Mouse (Mus musculus): Measurements from ENCODE around the gene Atp8b5. TPM values are rescaled to one million over a fixed set of nuclear protein-coding genes. Genes with fewer than 3 reads are reported as not detected.

Atp8b5 gene
- total RNA-seq, 2 experiments from 2014 or later = not detected

DNA sequence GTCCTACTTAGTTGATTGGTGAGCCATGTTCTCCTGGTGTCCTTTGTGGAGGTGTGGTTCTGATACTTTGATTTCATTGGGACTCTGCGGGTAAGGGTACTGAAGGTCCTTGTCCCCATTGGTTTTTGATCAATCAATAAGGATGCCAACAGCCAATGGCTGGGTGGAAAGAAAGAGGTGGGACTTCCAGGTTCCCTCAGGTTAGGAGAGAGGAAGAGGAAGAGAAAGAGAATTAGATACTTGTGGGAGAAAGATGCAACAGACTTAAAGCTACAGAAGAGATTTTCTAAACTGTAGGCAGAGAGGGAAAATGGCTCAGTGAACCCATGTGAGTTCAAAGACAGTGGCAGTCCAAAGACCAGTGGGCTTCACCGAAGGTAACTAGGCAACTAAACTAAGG is 60.2 kb downstream of the Atp8b5 start:
- no peak for DNase-seq

DNA sequence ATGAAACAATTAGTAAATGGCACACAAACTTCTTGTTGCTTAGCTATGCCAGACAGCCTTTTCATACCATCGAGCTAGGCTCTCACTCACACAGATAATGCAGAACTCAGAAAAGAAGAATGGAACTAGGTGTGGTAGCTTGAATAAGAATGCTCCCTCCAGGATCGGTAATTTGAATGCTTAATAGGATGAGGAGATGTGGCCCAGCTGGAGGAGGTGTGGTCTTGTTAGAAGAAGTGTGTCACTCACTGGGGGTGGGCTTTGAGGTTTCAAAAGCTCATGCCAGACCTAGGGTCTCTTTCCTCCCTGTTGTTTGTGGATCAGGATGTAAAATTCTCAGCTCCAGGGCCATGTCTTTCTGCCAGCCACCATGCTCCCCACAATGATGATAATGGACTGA is 67.8 kb downstream of the Atp8b5 start:
- DNase-seq = no peak

- no peak for DNase-seq
Measured at GRCm38 (mm10) chr4:43336176-43336575, 69.2 kb downstream of the Atp8b5 start.

GRCm38 (mm10) chr4:43340096-43340804 is 73.3 kb downstream of the Atp8b5 start:
- DNase-seq = no peak

DNA sequence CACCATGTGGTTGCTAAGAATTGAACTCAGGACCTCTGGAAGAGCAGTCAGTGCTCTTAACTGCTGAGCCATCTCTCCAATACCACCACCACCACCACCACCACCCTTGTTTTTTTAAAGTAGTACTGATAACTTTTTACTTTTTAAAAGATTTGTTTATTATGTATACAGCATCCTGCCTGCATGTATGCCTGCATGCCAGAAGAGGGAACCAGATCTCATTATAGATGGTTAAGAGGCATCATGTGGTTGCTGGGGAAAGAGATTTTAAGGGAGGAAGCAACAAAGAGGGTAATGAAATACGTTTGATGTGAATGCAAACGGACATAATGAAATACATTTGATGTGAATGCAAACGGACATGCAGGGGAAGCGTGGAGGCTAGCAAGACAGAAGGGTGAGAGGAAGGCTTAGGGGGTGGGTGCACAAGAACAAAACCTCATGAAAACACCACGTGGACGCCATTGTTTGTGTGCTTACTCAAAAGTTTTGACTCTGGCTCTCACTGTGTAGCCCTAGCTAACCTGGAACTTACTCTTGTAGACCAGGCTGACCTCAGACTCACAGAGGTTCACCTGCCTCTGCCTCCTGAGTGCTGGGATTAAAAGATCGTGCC is 74.4 kb downstream of the Atp8b5 start:
- no peak for DNase-seq

- no peak for DNase-seq
Measured at GRCm38 (mm10) chr4:43342443-43342842, 75.5 kb downstream of the Atp8b5 start.

DNA sequence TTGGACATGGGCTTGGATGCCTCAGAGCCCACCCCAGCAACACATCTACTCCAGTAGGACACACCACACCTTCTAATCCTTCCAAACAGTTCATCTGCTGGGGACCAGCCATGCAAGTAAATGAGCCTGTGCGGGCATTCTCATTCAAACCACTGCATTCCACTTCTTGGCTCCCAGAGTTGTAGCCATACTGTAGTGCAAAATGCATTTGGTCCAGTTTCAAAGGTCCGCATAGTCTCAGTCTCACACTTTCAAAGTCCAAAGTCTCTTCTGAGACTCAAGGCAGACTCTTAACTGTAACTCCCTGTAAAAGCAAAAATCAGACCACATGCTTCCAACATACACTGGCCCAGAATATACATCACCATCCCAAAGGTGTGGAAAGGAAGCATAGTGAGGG is 78.0 kb downstream of the Atp8b5 start:
- DNase-seq = no peak

DNA sequence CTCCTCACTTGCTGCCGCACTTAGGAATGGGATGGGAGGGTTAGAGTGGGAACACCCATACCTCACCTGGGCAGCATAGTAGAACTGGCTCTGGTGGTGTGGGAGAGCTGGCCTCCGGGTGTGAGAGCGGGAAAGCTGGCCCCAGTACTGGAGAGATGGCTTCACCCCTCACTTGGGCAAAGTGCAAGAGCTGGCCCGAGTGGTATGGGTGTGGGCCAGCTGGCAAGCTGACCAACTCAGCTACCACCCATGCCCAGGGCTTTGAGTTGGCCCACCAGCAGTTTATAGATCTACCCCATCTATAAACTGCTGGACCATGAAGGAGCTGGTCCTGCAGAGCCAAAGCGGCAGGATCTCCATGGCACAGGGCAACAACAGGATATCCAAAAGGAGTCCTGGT is 82.2 kb downstream of the Atp8b5 start:
- no peak for DNase-seq

GRCm38 (mm10) chr4:43350038-43350560 is 83.1 kb downstream of the Atp8b5 start:
- no peak for DNase-seq

DNA sequence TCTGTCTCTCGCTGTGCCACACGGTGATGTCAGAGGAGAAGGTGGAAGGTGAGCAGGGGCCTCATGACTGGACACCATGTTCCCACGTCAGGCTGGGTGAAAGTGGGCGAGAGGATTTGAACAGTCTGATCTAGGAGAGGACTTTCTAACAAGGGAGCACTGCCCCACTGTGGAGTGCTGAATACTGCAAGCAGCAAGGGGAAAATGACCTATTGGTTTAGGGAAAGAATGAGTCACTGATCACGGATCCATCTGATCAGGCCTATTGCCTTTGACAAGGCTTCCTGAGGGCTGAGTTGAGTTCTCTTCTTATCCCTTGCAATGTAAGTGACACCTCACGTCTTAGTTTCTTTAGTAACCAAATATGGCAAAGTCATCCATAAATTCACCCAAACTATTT is 86.7 kb downstream of the Atp8b5 start:
- DNase-seq = no peak

GRCm38 (mm10) chr4:43364914-43365560 is 98.1 kb downstream of the Atp8b5 start:
- DNase-seq = no peak

GRCm38 (mm10) chr4:43367295-43367694 is 100.3 kb downstream of the Atp8b5 start:
- no peak for DNase-seq

DNA sequence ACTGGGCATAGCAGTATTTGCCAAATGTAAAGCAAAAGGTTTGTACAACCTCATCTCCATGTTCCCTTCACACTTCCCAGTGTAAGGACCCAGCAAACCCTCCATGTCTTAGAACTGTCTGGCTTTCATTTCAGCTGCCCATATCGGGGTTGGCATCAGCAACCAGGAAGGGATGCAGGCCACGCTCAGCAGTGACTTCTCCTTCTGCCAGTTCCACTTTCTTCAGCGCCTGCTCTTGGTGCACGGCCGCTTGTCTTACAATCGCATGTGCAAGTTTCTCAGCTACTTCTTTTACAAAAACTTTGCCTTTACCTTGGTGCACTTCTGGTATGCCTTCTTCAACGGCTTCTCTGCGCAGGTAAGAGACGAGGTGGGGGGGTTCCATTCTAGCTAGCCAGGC is 100.8 kb downstream of the Atp8b5 start:
- DNase-seq = no peak

GRCm38 (mm10) chr4:43371406-43371805 is 104.4 kb downstream of the Atp8b5 start:
- DNase-seq = no peak

DNA sequence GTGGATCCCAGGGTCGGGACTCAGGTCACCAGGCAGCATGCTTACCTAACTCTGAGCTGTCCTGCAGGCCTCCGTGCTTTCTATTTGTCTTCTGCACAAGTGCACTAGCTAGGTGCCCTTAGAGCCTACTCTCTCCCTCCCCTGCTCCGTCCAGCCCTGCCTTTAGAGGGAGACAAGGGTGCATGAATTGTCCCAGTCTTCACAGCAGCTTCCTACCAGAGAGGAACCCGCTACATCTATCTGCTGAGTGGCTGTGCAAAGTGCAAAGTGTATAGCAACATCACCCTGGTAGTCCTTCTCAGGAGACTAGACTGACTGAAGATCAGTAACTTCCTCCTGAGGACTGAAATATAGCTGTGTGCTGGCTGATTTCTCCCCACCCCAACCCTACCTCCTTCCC is 105.2 kb downstream of the Atp8b5 start:
- no peak for DNase-seq

DNA sequence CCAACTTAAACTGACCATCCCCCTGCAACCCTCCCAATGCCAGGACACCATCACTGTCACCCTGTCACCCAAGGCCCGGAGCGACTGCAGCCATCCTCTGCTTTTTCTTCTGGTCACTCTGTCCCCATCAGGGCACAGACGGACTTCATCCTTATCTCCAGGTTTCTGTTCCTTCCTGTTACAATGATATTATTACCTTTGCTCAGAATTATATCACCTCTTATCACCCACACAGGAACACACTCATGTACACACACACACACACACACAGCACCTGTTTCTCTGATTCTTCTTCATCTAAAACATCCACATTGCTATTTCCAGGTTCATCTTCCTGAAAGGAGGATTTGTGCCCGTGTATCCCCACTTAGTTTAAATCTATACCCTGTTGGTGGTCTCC is 107.3 kb downstream of the Atp8b5 start:
- DNase-seq = no peak

- no peak for DNase-seq
Measured at GRCm38 (mm10) chr4:43379601-43380000, 112.6 kb downstream of the Atp8b5 start.

DNA sequence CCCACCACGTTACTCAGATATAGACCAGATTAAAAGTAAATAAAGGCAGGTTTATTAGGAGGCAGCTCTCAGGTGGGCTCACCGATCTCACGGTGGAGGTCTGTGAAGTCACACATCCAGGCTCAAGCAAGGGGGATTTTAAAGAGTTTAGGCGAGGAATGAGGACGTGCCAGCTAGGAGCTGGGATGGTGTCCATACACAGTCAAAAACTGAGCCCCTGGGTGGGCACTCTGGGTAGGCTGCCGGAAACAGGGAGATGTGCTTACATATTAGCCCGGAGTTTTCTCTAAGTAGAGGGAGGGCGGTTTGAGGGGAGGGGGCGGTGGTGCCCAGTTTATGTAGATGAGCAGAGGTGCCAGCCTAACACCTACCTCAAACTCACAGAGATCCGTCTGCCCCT is 114.0 kb downstream of the Atp8b5 start:
- DNase-seq = no peak

- peak; percentile 91 for DNase-seq
Measured at GRCm38 (mm10) chr4:43381408-43382154, 114.6 kb downstream of the Atp8b5 start, which contains the start of gene Rusc2. Gene Rusc2 (plus strand): TSS chr4:43381979.

DNA sequence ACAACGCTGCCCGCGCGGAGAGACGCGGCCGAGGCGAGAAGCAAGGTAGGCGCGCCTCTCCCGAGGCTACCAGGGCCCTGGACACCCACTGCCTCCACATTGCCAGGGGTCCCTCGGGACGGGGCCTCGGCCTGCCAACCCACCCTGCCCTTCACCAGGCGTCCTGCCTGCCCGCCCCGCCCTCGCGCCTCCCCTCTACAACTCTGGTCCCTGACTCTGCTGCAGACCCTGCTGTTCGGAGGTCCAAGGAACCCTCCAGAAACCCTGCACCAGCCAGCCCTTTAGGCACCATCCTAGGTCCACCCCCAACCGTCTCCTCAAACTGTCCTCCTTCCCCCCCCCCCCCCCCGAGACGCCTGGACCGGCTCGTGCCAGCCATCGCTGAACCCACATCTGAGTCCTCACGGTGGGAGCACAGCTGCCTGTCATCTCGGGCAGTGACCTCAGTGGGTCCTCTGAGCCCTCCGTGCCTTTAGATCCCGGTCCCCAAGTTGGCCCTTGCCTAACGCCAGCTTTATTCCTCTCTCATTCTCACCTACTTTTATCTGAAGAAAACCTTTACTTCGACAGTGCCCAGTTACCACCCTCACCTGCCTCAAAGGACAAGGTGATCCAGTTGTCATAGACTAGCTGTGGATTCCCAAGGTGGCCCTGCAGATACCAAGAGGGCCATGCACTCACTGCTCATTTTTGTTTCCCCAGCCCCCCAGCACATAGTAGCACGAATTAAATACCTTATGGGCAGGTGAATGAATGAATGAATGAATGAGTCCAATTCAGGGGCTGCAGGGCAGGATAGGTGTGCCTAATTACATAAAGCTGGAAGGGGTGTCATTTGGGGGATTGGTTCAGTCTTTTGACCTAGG is 115.4 kb downstream of the Atp8b5 start:
- DNase-seq = no peak

- no peak for DNase-seq
Measured at GRCm38 (mm10) chr4:43383246-43384082, 116.5 kb downstream of the Atp8b5 start.

Measured in gastrocnemius, postnatal 25 days (tissue).